Mouse (Mus musculus) heart, postnatal 14 days (tissue): Measurements from ENCODE around the gene Ftsj1. TPM values are rescaled to one million over a fixed set of nuclear protein-coding genes. Genes with fewer than 3 reads are reported as not detected.

ENCODE experiments used
- DNase-seq, 2 experiments: peaks; one replicate each; pipeline ENCODE4 v3.0.0; 2021 to 2022
- intact Hi-C: fragments of 180-260 bp; cut with DNase I; formaldehyde crosslinking; loops from one replicate; pipeline ENCODE4 v1.15.1; 2025
- total RNA-seq, 2 experiments: library from RNA; stranded (reverse); gene quantifications; 2 replicates each; pipeline ENCODE4 v1.2.3; 2021

Gene Ftsj1
- total RNA-seq, 2 experiments from 2014 or later: 9.8 to 12.7 TPM

DNA sequence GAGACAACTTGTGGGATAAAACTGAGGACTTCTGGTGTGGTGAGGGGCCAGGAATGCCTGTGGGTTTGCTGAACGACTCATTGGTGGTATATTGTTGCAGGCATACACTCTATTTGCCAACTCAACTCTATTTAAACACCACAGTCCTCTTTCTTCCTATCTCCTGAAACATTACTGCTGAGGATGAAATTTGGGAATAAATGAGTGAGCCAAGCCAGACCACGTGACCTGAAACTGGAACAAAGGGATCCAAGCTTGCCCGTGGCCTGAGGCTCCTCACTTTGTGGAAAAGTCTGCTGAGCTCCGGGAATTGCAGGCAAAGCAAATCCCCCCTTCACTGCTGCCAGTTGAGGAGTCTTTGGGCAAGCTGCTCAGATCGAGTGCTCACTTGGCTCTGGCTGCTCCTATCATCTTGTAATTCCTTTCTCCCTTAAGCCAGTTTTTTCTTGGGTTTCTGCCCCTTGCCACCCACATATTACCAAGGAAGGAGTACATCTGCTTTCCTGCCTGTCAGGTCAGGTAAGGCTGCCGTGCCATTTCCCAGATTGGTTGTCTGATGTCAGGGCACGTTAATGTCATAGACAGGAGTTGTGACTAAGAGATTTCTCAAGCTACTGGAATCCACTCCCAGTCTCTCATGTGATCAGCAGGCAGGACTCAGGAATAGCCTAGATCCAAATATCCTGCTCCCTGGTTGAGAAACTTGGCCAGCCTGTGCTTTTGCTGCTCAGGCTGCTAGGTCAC lies 29.4 kb downstream of the Ftsj1 start:
- intact Hi-C loops: no loop called here
- no peak for DNase-seq

DNA sequence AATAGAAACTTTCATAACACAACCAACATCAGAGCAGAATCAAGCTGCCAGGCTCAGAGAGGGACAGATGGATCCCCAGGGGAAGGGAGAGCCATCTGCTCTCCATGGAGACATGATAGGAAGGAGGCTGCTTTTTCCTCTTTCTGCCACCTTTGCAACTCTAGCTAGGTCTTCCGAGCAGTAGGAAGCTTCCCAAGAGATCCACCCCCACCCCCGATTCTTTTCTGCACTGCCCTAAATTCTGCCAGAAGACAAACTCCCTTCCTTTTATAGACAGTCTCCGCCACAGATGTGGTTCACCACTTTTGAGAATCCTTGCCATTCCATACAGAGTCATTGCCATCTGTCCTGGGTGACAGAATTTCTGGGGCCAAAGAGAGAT lies 29.9 kb downstream of the Ftsj1 start:
- intact Hi-C loops: no loop called here
- no peak for DNase-seq

DNA sequence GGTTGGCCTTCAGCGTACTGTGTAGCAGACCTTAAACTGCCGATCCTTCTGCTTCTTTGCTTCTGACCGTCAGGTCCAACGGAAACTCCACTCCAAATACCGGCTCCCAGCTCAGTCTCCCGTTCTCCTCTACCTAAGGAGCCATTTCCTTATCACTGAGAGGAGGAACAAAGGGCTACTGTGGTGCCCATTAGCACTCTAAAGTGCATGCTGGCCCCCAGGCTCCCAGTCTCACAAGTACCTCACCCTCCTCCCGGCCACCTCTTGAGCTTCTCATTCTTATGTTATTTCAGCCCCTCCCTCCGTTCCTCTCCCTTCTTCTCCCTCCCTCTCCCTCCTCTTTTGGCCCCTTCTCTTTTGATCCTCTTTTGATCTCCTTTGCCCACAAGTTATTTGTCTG lies 32.6 kb downstream of the Ftsj1 start:
- no peak for DNase-seq
- intact Hi-C loops: no loop called here

DNA sequence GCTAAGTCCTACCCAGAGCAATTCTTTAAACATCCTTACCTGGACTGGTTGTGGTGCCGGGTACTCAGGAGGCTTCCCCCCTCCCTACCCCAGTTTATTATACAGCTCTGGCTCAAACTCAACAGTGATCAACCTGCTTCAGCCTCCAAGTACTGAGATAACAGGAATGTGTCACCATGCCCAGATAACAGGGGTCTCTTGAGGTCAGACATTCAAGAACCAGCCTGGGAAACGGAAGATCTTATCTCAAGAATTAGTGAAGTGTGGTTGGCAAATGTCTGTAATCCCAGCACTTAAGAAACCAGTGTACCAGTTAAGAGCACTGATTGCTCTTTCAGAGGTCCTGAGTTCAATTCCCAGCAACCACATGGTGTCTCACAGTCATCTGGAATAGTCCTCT lies 34.1 kb downstream of the Ftsj1 start:
- intact Hi-C loops: no loop called here
- no peak for DNase-seq

DNA sequence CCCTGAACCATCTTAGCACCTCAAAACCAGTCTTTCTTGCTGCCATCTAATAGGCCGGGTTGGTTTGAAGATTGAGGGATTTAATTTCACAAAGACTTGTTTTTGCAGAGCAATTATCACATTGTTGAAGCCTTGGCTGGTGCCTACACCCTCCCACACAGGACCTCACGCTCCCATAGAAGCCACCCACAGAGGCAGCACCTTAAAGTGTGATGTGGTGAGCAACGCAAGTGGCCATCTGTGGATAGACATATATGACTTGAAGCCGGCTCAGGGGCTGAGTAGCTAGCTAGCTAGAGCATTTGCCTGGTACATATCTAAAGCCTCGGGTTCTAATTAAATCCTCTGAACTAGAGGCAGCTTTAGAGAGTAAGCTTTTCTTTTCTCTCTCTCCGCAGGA lies 34.8 kb downstream of the Ftsj1 start:
- intact Hi-C loops: no loop called here

DNA sequence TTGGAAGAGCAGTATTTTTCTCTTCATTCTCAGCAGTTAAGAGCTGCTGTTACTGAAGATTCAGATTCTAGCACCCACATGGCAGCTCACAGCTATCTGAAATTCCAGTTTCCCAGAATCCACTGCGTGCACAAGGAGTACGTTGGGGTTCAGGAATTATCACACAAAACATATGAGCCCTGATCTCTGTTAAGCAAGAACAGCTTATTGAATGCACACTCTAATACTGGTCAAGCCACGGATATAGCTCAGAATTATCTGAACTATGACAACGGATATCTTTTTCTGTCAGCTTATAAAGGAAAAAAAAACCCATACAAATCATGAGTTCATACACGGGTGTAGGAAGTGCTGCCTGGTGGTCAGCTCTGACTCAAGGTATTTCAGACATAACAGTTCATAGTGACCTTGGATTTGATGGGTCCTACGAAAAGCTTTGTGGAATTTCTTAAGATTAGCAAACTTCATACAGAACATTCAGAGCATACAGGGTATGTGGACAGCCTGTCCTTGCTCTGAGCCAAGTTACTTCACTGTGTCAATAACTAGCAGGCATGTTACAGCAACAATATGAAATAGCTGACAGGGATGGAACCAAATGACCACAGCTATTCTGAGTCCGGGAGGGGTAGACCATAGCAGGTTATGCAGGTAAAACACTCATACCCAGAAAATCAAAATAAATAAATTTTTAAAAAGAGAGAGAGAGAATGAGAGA lies 40.6 kb downstream of the Ftsj1 start:
- intact Hi-C loops: no loop called here
- DNase-seq: no peak

More for the DNA sequence above, 34.8 kb downstream of the Ftsj1 start:
- no peak for DNase-seq

DNA sequence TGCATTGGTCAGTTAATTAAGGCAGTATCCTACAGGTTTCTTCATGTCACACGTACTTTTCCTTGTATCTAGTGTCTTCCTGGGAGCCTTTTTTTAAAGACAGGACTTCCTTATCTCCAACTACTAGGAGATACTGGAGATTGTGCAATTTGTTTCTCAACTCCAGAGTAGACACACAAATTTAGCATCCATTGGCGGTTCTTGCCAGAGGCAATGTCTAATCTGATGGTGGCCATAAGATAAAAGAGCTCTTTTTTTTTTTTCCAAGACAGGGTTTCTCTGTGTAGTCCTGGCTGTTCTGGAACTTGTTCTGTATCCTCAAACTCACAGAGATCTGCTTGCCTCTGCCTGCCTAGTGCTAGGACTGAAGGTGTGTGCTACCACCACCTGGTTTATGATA lies 42.5 kb downstream of the Ftsj1 start:
- intact Hi-C loops: no loop called here
- DNase-seq: no peak

DNA sequence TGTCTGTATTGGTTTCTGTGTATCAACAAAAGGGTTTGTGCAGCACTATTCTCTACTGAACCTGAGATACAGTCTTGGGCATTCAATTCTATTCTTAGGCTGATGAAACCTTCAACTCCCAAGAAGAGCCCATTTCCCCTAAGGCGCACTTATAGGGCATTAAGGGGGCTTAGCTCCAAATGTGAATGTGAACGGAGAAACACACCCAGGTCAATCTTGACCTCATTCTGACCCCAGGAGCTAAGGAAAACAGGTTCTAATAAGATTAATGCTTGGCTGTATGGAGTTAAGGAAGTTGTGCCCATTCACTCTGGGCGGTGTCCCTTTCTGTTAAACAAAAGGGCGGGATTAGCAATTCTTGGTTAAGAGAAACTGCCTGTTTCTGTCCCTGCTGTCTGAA lies 45.0 kb downstream of the Ftsj1 start:
- DNase-seq: no peak
- intact Hi-C loops: no loop called here

DNA sequence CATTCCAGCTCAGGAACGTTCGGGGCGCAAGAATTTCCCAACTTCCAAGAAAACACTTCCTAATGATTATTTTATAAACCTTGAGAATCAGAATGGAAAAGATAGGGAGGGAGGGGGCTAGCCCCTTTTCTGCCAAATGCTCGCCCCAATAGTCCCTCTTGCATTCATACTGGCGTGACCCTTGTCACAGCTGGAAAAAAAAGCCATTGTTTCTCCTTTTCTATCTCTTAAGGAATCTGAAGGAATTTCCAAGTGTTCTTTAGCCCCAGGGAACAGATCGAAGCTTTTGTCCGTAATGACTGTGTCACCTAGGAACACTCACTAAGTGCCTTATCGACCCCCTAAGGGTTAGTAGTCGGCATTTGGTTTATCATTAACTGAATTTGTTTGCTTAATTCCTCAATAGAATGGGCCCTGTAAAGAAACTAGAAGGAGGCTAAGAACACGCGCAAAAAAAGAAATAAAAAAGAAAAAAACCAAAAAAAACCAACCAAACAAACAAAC lies 45.5 kb downstream of the Ftsj1 start:
- no peak for DNase-seq
- intact Hi-C loops: no loop called here

DNA sequence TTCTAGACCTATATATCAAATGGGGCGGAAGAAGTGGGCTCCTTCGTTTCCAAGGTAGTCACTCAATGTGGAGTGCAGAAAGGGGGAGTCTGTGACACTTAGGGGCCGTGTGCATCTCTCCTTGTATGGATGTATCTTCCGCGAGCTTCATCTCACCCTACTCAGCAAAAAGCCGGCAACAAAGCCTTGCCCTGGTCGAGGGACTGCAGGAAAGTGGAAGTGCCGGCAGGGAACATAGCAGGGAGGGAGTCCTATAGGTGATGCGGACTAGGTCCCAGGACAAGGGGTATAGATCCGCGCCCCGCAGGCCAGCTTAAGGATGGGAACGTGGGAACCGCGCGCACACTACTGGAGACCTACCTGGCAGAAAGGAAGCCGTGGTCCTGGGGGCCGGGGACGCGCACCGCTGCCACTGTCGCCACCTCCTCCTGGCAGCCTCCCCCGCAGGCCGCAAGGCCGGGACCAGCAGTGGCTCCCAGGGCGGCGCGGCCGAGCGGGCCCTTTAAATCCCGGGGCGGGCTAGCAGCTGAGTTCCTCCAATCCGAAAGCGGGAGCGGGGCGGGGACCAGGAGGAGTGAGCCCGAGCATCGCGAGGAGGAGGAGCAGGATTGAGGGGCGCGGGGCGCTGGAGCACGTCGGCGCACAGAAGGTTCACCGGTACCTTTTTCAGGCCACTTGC lies 46.1 kb downstream of the Ftsj1 start, which contains the start of gene Porcn:
Gene Porcn, minus strand, starts transcription at position 511 of the 679 bp plus-strand sequence.
- peak; percentile 81 to 82 for DNase-seq
- intact Hi-C loops: no loop called here

DNA sequence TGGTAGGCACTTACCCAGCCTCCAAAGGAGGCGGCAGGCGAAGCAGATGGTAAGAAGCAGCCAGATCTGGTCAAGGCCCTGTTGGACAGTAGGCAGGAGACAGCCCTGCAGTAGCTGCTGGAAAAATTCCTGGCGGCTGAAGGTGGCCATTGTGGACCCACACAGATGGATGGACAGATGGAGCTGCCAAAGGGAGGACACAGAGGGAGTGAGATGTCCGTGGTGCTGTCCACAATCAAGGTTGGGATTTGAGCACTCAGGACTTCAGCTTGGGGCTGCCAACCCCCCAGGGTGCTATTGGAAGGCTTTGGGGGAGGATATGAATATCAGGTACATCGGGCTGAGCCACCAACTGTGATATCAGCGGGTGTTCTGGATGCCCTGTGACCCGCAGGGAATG lies 46.7 kb downstream of the Ftsj1 start:
- intact Hi-C loops: no loop called here
- DNase-seq: no peak

DNA sequence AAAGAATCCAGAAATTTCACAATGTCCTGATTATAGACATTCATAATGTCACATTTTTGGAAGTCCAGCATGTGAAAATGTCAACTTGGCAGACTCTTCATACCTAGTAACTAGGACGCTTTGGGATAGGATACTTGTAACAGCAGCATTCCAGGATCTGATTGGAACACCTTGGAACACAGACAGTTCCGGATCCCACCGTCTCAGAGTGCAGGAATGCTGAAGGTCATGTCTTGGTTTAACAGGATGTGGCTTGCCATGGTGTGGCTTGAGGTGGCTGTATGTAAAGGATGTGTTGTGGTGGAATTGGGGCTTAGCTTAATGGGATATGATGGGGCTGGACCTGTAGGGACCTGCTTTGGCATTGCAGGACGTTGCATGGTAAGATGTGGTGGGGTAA lies 47.1 kb downstream of the Ftsj1 start:
- intact Hi-C loops: no loop called here
- no peak for DNase-seq

DNA sequence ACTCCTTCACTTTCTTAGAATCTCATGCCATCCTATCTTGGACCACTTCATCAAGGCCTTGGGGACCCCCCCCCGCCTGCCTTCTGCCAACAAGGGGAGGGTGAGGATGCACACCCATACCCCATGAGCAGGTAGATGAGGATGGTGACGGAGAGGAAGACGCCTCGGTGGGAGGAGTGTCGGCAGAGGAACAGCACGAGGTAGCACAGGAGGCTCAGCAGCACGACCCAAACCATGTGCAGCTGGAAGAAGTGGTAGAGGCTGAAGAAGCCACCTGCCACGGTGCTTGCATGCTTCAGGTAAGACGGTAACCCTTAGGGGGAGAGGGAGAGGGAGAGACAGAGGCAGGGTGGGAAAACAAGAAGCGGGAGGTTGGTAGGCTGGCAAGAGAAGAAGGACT lies 48.1 kb downstream of the Ftsj1 start:
- DNase-seq: no peak
- intact Hi-C loops: no loop called here

DNA sequence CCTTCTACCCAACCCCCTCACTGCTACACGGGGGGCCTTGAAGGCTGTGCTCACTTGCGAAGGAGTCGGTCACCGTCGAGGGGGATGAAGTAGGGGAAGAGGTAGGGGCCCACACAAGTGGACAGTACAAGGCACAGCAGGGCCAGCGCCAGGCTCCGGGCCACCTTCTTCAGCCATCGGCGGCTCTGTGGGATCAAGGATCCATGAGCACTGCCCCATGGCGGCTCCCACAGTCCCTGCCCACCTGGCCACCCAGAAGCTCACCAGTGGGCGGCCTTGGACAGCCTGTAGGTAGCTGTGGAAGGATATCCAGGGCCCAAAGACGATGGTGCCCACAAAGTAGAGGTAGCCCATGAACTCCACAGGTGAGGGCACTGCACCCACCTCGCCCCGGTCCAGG lies 49.1 kb downstream of the Ftsj1 start:
- no peak for DNase-seq
- intact Hi-C loops: no loop called here

DNA sequence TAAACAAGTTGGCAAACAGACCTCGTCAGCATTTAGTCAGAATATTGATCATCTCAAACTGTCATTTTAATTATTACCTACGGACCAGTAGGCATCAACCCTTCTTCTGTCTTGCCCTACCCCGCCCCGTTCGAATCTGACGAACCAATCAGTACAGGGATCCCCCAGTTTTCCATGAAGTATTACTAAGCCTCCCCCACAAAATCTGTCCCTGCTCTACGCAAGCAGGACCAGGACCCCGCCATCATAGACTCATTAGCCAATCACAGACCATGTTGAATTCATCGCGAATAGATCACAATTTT lies 58.8 kb downstream of the Ftsj1 start, which contains the start of gene Ebp:
Gene Ebp, minus strand, starts transcription at position 94 of the 305 bp plus-strand sequence.
- intact Hi-C loops: loop anchor here (5.0 kb wide), 1 partner anchor 59 kb away; the partner anchor contains the start of gene Ftsj1
- no peak for DNase-seq

DNA sequence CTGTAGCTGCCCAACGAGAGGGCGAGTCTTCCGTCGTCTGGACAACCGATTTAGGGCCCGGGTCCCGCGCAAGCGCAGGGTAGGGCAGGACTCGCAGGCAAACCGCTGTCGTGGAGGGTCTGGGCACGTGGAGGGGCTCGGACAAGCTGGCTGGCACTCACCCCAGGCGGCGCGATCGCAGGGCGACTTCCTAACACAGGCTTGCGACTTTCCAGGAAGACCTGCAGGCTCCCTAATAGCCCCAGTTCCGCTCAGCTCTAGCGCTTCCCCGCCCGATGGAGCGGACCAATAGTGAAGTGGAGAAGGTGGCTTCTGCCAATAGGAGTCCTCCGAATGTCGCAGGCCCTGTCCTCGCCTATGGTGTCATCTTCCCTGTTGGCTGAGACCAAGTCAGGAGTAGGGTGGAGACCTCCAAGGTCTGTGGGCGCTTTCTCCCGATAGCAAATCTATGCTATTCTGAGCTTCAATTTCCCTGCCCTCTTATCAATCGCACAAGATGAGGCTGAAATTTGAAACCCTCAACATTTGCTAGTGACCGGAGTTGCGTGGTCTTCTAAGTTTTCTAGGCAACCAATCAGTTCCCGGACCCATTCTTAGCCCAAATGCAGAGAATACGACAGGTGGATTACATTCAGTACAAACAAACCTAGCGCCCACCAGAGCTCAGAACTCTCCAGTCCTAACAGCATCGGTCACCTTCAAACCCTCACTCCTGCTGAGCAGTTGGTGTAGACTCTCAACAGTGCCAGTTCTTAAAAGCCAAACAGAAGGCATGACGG lies 59.4 kb downstream of the Ftsj1 start:
- intact Hi-C loops: loop anchor here (5.0 kb wide), 1 partner anchor 59 kb away; the partner anchor contains the start of gene Ftsj1
- DNase-seq: peak; percentile 71 to 77

DNA sequence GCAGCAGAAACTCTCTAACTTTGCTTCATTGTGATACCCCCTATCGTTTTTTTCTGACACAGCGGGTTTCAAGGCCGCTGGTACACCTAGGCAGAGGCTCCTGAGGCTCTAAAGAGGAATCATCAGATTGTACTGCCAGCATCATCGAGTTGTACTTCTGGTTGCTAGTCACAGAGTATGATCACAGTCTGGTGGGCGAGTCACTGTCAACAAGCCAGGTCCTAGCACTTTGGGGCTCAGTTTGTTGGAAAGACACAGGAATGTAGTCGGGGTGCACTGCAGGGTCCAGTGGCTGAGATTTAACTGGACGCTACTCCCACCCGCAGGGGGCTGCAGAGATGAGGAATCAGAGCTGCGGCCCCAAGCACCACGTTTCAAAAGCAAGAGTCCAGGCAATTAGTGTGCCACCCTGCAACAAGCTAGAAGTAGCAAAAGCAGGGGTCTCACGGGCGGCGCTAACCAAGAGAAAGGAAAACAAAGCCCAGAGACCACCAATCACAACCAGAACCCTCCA lies 60.0 kb downstream of the Ftsj1 start:
- intact Hi-C loops: loop anchor here (5.0 kb wide), 1 partner anchor 60 kb away; the partner anchor contains the start of gene Ftsj1
- DNase-seq: peak in 1 of 2 experiments; percentile 3
